Comparison of ENCODE assay signal across 12 mouse cellular contexts in the genomic region with DNA sequence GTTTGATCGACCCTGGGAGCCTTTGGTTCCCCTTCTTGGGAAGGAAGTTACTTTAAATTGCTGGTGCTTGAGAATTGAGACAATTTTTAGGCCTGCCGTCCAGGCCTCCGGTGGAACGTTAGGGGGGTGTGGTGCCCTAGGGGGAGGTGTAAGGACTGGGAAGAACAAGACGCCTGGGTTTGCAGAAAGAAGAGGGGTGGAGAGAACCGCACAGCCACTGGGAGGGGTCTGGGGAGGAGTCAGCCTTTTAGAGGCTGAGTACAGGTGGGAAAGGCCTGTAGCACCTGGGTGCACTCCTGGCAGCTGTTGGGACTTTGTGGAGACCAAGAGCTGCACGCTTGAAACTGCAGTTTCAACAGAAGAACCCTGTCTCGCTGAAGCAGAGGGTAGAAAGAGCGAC. TPM values are rescaled to one million over a fixed set of nuclear protein-coding genes. Genes with fewer than 3 reads are reported as not detected.
DNase-seq lines count a peak whose midpoint lies in the region; ATAC-seq and TF ChIP-seq lines count a peak whose summit lies in the region.
"Had no signal": no experiment of that assay in that cellular context is flagged by ENCODE, and none has a peak within 500 bp of the region (broad histone marks: within the 10 kb centered on the region; RNA-seq: fewer than 3 reads in every experiment).

No protein-coding gene starts in this region.

- no peak overlapping the region; the same call in 1 of the 2 replicates for H3K9ac ChIP-seq in heart, embryonic 16.5 days (ENCODE audit: low read length)
- H3K9ac ChIP-seq in limb, embryonic 14.5 days (ENCODE audit: low read depth, low read length, severe bottlenecking), result peak overlapping the region; percentile 38; the same call in 1 of the 2 replicates

- peaks cover 6% of the 10 kb centered on the region; the same call in 1 of the 2 replicates for H3K4me1 ChIP-seq in heart, embryonic 16.5 days (ENCODE audit: control insufficient read depth, insufficient read depth, low read length)
- H3K4me1 ChIP-seq in spleen, adult 2 months (ENCODE audit: control insufficient read depth, insufficient read depth, insufficient read length), result no peaks in the 10 kb centered on the region
- H3K4me1 ChIP-seq in limb, embryonic 14.5 days (ENCODE audit: control insufficient read depth, insufficient read depth, low read length), result peaks cover 12% of the 10 kb centered on the region

- no peaks in the 10 kb centered on the region for H3K27me3 ChIP-seq in heart, embryonic 16.5 days (ENCODE audit: control insufficient read depth, insufficient read depth, low read length)
- H3K27me3 ChIP-seq in spleen, adult 2 months (ENCODE audit: control insufficient read depth, insufficient read depth, low read length), result no peaks in the 10 kb centered on the region
- H3K27me3 ChIP-seq in limb, embryonic 14.5 days (ENCODE audit: control insufficient read depth, insufficient read depth, low read length), result no peaks in the 10 kb centered on the region

- H3K27ac ChIP-seq in heart, embryonic 16.5 days (ENCODE audit: low read length), result 0 out of 2 replicates have a peak overlapping the region, but pooled peaks have one; percentile 27
- 0 out of 2 replicates have a peak overlapping the region, but pooled peaks have one; percentile 9 for H3K27ac ChIP-seq in spleen, adult 2 months (ENCODE audit: insufficient read depth, low read length)
- peak overlapping the region; percentile 15 for H3K27ac ChIP-seq in limb, embryonic 14.5 days (replicated peaks; ENCODE audit: low read depth, low read length)

- TF ChIP-seq CTCF in spleen, adult 2 months (IDR thresholded peaks at IDR 0.05; ENCODE audit: extremely low read depth, insufficient read depth, insufficient read length, insufficient replicate concordance), result no peak

- peaks cover 57% of the 10 kb centered on the region for H3K36me3 ChIP-seq in heart, embryonic 16.5 days (ENCODE audit: control insufficient read depth, insufficient read depth)
- peaks cover 45% of the 10 kb centered on the region for H3K36me3 ChIP-seq in spleen, adult 2 months (ENCODE audit: control insufficient read depth, insufficient read depth, low read length)
- peaks cover 87% of the 10 kb centered on the region for H3K36me3 ChIP-seq in limb, embryonic 14.5 days (ENCODE audit: control insufficient read depth, insufficient read depth, low read length)

- no peak for TF ChIP-seq POLR2A in spleen, adult 2 months (IDR thresholded peaks at IDR 0.05; ENCODE audit: low read depth, low read length)
- TF ChIP-seq POLR2A in limb, embryonic 14.5 days (IDR thresholded peaks at IDR 0.05; ENCODE audit: borderline replicate concordance, extremely low read depth, insufficient read depth, insufficient read length), result no peak

- WGBS in heart, embryonic 16.5 days, result 43% methylated on average over 9 of the region's 9 CpGs
- WGBS in spleen, adult 2 months, result 53% methylated on average over 9 of the region's 9 CpGs
- WGBS in limb, embryonic 14.5 days, result 23% methylated on average over 9 of the region's 9 CpGs

- no peak for ATAC-seq in heart, embryonic 16.5 days (replicated peaks; ENCODE audit: extremely low read depth, insufficient read depth, low FRiP score)
- no peak for ATAC-seq in limb, embryonic 14.5 days (ENCODE audit: low FRiP score, low read depth)

- no peak overlapping the region for H3K4me2 ChIP-seq in heart, embryonic 16.5 days (ENCODE audit: low read depth, low read length)
- H3K4me2 ChIP-seq in limb, embryonic 14.5 days (replicated peaks; ENCODE audit: low read depth, low read length, severe bottlenecking), result no peak overlapping the region

- no peak for DNase-seq in heart, adult 9 months (ENCODE audit: low spot score in 2 of 2)
- DNase-seq in spleen, adult 2 months (ENCODE audit: low read depth in 1 of 2, low spot score in 2 of 2), result no peak
- DNase-seq in spleen, adult 12 weeks (ENCODE audit: low spot score), result no peak
- no peak for DNase-seq in limb, embryonic 14.5 days (ENCODE audit: low spot score)
- DNase-seq in testis, postnatal 14 days (ENCODE audit: low spot score), result peak; percentile 36
- no peak for DNase-seq in adrenal gland, adult 8-10 months
- DNase-seq in right cerebral cortex, postnatal 14 days, result no peak
- DNase-seq: spleen, adult 18-20 months had no signal

- H3K9me3 ChIP-seq in heart, embryonic 16.5 days (replicated peaks; ENCODE audit: control insufficient read depth, low read length), result no peaks in the 10 kb centered on the region
- H3K9me3 ChIP-seq in limb, embryonic 14.5 days (ENCODE audit: control insufficient read depth, low read length), result no peaks in the 10 kb centered on the region

- H3K4me3 ChIP-seq in heart, embryonic 16.5 days (ENCODE audit: low read length), result no peak overlapping the region
- no peak overlapping the region for H3K4me3 ChIP-seq in spleen, adult 2 months (ENCODE audit: extremely low read depth, insufficient read depth, insufficient read length)
- no peak overlapping the region for H3K4me3 ChIP-seq in limb, embryonic 14.5 days (replicated peaks; ENCODE audit: low read length)

RNA-seq across cellular contexts. Expression of a gene that starts 0.4 kb away (rescaled TPM):
- polyA plus RNA-seq in heart, embryonic 16.5 days (2015; fragmentation: Nextera tagmentation; extraction: Ambion mirVana), result not detected in 2 replicates
- polyA plus RNA-seq in spleen, adult 2 months (2012; rRNA removed), result 0.09 and 0.35 TPM in 2 replicates
- 1.5 and 2.1 TPM in 2 replicates for polyA plus RNA-seq in limb, embryonic 14.5 days (2012; rRNA removed)
- 1.0 and 3.0 TPM in 2 replicates for polyA plus RNA-seq in limb, embryonic 14.5 days (2014; fragmentation: Nextera tagmentation; extraction: Ambion mirVana)
- not detected for total RNA-seq in adrenal gland, adult 8-10 months (2022)
- total RNA-seq: left cerebral cortex, adult 18-20 months had no signal
- polyA plus RNA-seq: brain, embryonic 14.5 days; hindbrain, embryonic 11.5 days had no signal

RNA-seq across cellular contexts. Expression of a gene that starts 7.7 kb away (rescaled TPM):
- polyA plus RNA-seq in heart, embryonic 16.5 days (2015; fragmentation: Nextera tagmentation; extraction: Ambion mirVana), result 40.1 and 44.0 TPM in 2 replicates
- polyA plus RNA-seq in spleen, adult 2 months (2012; rRNA removed), result 63.6 and 74.2 TPM in 2 replicates
- polyA plus RNA-seq in limb, embryonic 14.5 days (2012; rRNA removed), result 117 and 155 TPM in 2 replicates
- polyA plus RNA-seq in limb, embryonic 14.5 days (2014; fragmentation: Nextera tagmentation; extraction: Ambion mirVana), result 28.9 and 30.8 TPM in 2 replicates
- 100 to 1,000 TPM; 107 to 123 (median 113) TPM for total RNA-seq in adrenal gland, adult 8-10 months (2022)

RNA-seq across cellular contexts. Expression of a gene that starts 11.2 kb away (rescaled TPM):
- 10.0 and 12.3 TPM in 2 replicates for polyA plus RNA-seq in heart, embryonic 16.5 days (2015; fragmentation: Nextera tagmentation; extraction: Ambion mirVana)
- polyA plus RNA-seq in spleen, adult 2 months (2012; rRNA removed), result 103 and 114 TPM in 2 replicates
- 16.6 and 24.3 TPM in 2 replicates for polyA plus RNA-seq in limb, embryonic 14.5 days (2012; rRNA removed)
- 20.5 and 24.7 TPM in 2 replicates for polyA plus RNA-seq in limb, embryonic 14.5 days (2014; fragmentation: Nextera tagmentation; extraction: Ambion mirVana)
- 10 to 100 TPM; 17.9 to 43.8 (median 30.0) TPM for total RNA-seq in adrenal gland, adult 8-10 months (2022)

RNA-seq across cellular contexts. Expression of a gene that starts 17.5 kb away (rescaled TPM):
- 337 and 346 TPM in 2 replicates for polyA plus RNA-seq in heart, embryonic 16.5 days (2015; fragmentation: Nextera tagmentation; extraction: Ambion mirVana)
- 172 and 196 TPM in 2 replicates for polyA plus RNA-seq in spleen, adult 2 months (2012; rRNA removed)
- 887 and 919 TPM in 2 replicates for polyA plus RNA-seq in limb, embryonic 14.5 days (2012; rRNA removed)
- 547 and 561 TPM in 2 replicates for polyA plus RNA-seq in limb, embryonic 14.5 days (2014; fragmentation: Nextera tagmentation; extraction: Ambion mirVana)
- 100 to 1,000 TPM; 500 to 614 (median 555) TPM for total RNA-seq in adrenal gland, adult 8-10 months (2022)

RNA-seq across cellular contexts. Expression of a gene that starts 22.0 kb away (rescaled TPM):
- 22.1 and 25.4 TPM in 2 replicates for polyA plus RNA-seq in heart, embryonic 16.5 days (2015; fragmentation: Nextera tagmentation; extraction: Ambion mirVana)
- polyA plus RNA-seq in spleen, adult 2 months (2012; rRNA removed), result 40.9 and 41.6 TPM in 2 replicates
- polyA plus RNA-seq in limb, embryonic 14.5 days (2012; rRNA removed), result 122 and 125 TPM in 2 replicates
- 28.9 and 33.8 TPM in 2 replicates for polyA plus RNA-seq in limb, embryonic 14.5 days (2014; fragmentation: Nextera tagmentation; extraction: Ambion mirVana)
- 100 to 1,000 TPM in 1 of 4 experiments, 10 to 100 TPM in 3; 75.8 to 112 (median 91.2) TPM for total RNA-seq in adrenal gland, adult 8-10 months (2022)
